Mouse (Mus musculus) midbrain, embryonic 11.5 days (tissue): ENCODE measurements around the gene Swap70. TPM values are rescaled to one million over a fixed set of nuclear protein-coding genes. Genes with fewer than 3 reads are reported as not detected.

Experiments used
- ATAC-seq: fragments of 200-750 bp; cut with Nextera tagmentation; 2 replicates; pipeline ENCODE4 v1.8.0; 2017; ENCODE audit warnings: moderate TSS enrichment, moderate library complexity; ENCODE audit not compliant: low FRiP score
- DNase-seq: peaks from one replicate; pipeline ENCODE4 v3.0.0; 2015; ENCODE audit warnings: low spot score; ENCODE audit errors: missing footprints
- H3K27ac ChIP-seq: fragments of 300-500 bp; sonication (generic); 2 replicates; pipeline ENCODE4 v1.5.1; 2014; ENCODE audit warnings: low read depth, low read length
- H3K27me3 ChIP-seq: fragments of 300-500 bp; sonication (generic); 2 replicates; pipeline ENCODE4 v1.6.1; 2014; ENCODE audit warnings: mild to moderate bottlenecking, low read length, moderate library complexity, mixed read lengths; ENCODE audit not compliant: control insufficient read depth, insufficient read depth
- H3K36me3 ChIP-seq: fragments of 300-500 bp; sonication (generic); 2 replicates; pipeline ENCODE4 v1.6.1; 2014; ENCODE audit warnings: mild to moderate bottlenecking, low read length, moderate library complexity, mixed read lengths; ENCODE audit not compliant: control insufficient read depth, insufficient read depth
- H3K4me1 ChIP-seq: fragments of 300-500 bp; sonication (generic); 2 replicates; pipeline ENCODE4 v1.6.1; 2014; ENCODE audit warnings: low read length; ENCODE audit not compliant: control insufficient read depth, insufficient read depth
- H3K4me2 ChIP-seq: fragments of 300-500 bp; sonication (generic); 2 replicates; pipeline ENCODE4 v1.6.1; 2014; ENCODE audit warnings: mild to moderate bottlenecking, moderate library complexity
- H3K4me3 ChIP-seq: fragments of 300-500 bp; sonication (generic); 2 replicates; pipeline ENCODE4 v1.5.1; 2014; ENCODE audit warnings: low read depth, low read length
- H3K9ac ChIP-seq: fragments of 300-500 bp; sonication (generic); 2 replicates; pipeline ENCODE4 v1.6.1; 2014; ENCODE audit warnings: low read length
- H3K9me3 ChIP-seq: fragments of 300-500 bp; sonication (generic); 2 replicates; pipeline ENCODE4 v1.6.1; 2016; ENCODE audit warnings: low read length; ENCODE audit not compliant: control insufficient read depth
- WGBS: fragments of 180-500 bp; shearing (Covaris S2); extraction: QIAGEN DNeasy Blood & Tissue Kit; methylation state at CpG from one replicate; pipeline ENCODE4 v1.1.7; 2014; 5-methylcytosine and 5-hydroxymethylcytosine counted together
- polyA plus RNA-seq: library from polyadenylated mRNA; unstranded; fragments of >200 nt; fragmentation: Nextera tagmentation; extraction: Ambion mirVana; gene quantifications from 2 replicates; pipeline ENCODE4 v1.2.1, GENCODE M21; 2014

Swap70 gene
- polyA plus RNA-seq, 1 experiment from 2014 or later, result 17.2 TPM

DNA sequence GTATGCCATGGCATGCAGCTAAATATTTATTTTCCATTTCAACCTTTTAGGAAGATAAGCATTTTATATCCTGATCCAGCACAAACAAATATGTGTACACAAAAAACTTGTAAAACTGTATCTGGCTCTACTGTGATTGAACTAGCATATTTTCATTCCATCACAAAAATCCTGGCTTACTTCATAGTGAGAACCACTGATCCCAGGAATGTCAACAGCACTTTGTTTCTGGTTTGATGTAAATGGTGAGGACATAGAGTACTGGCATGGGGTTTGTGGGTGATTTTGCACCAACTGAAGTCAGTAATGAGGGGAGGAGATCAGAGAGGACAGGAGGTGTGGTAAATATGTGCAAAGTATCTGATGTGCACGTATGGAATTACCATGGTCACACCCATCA lies 41.1 kb downstream of the Swap70 start:
- Histone ChIP-seq H3K4me1 (no peaks in the 10 kb centered on the region), H3K27ac (no peak overlapping the region), H3K9me3 (no peaks in the 10 kb centered on the region), H3K4me3 (no peak overlapping the region), H3K36me3 (no peaks in the 10 kb centered on the region), H3K27me3 (no peaks in the 10 kb centered on the region), H3K9ac (no peak overlapping the region), H3K4me2 (no peak overlapping the region)
- DNase-seq (peak; percentile 26), ATAC-seq (no peak)
- WGBS, result 73% methylated on average over 1 of the region's 1 CpGs

DNA sequence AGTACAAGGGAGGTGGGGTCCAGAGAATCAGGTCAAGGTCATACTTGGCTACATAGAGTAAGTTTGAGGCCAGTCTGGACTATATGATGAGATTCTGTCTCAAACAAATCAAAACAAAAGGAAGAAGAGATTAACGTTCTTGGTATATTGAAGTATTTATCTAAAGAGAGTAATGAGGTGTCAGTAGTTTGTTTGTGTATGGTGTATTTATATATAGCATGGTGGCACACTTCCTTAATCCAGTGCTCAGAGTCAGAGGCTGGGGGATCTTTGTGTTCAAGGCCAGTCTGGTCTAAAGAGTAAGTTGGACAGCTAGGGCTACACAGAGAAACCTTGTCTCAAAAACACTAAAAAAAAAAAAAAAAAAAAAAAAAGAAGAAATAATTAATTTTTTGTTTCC lies 42.0 kb downstream of the Swap70 start:
- no peak overlapping the region for H3K4me3 ChIP-seq
- H3K9ac ChIP-seq, result no peak overlapping the region
- no peaks in the 10 kb centered on the region for H3K9me3 ChIP-seq
- peak; percentile 17 for DNase-seq
- no peak overlapping the region for H3K4me2 ChIP-seq
- H3K27me3 ChIP-seq, result no peaks in the 10 kb centered on the region
- no peaks in the 10 kb centered on the region for H3K4me1 ChIP-seq
- ATAC-seq, result no peak
- WGBS, result 85% methylated on average over 1 of the region's 1 CpGs
- no peak overlapping the region for H3K27ac ChIP-seq
- no peaks in the 10 kb centered on the region for H3K36me3 ChIP-seq

DNA sequence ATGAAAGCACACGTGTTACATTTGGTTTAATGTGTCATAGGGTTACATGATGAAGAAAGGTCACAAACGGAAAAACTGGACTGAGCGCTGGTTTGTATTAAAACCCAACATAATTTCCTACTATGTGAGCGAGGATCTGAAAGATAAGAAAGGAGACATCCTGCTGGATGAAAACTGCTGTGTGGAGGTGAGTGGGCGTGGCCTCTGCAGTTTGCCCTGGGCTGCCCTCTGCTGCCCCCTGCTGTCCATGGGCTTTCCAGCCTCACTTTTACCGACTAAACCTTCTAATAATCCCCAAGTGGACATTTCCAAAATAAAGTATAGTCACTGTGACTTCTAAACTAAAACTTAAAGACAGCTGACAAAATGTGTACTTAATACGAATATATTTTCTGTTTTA lies 44.3 kb downstream of the Swap70 start:
- H3K36me3 ChIP-seq, result no peaks in the 10 kb centered on the region
- H3K4me2 ChIP-seq, result no peak overlapping the region
- H3K4me3 ChIP-seq, result no peak overlapping the region
- no peaks in the 10 kb centered on the region for H3K4me1 ChIP-seq
- no peaks in the 10 kb centered on the region for H3K27me3 ChIP-seq
- H3K9me3 ChIP-seq, result no peaks in the 10 kb centered on the region
- H3K27ac ChIP-seq, result no peak overlapping the region
- peak; percentile 97 for DNase-seq
- H3K9ac ChIP-seq, result no peak overlapping the region
- no peak for ATAC-seq
- 32% methylated on average over 7 of the region's 7 CpGs for WGBS

GRCm38 (mm10) chr7:110267014-110267413 lies 45.5 kb downstream of the Swap70 start:
- Histone ChIP-seq H3K4me1 (no peaks in the 10 kb centered on the region), H3K27me3 (no peaks in the 10 kb centered on the region), H3K9ac (no peak overlapping the region), H3K36me3 (no peaks in the 10 kb centered on the region), H3K27ac (no peak overlapping the region), H3K4me2 (no peak overlapping the region), H3K4me3 (no peak overlapping the region), H3K9me3 (no peaks in the 10 kb centered on the region)
- ATAC-seq (no peak), DNase-seq (no peak)

GRCm38 (mm10) chr7:110267994-110268393 lies 46.5 kb downstream of the Swap70 start:
- Histone ChIP-seq H3K4me1 (no peaks in the 10 kb centered on the region), H3K9me3 (no peaks in the 10 kb centered on the region), H3K27ac (no peak overlapping the region), H3K27me3 (no peaks in the 10 kb centered on the region), H3K9ac (no peak overlapping the region), H3K36me3 (no peaks in the 10 kb centered on the region), H3K4me2 (no peak overlapping the region), H3K4me3 (no peak overlapping the region)
- WGBS, result 92% methylated on average over 9 of the region's 9 CpGs
- no peak for DNase-seq
- no peak for ATAC-seq

GRCm38 (mm10) chr7:110268511-110268910 lies 47.0 kb downstream of the Swap70 start:
- WGBS, result 90% methylated on average over 4 of the region's 4 CpGs
- Histone ChIP-seq H3K27ac (no peak overlapping the region), H3K36me3 (no peaks in the 10 kb centered on the region), H3K4me1 (no peaks in the 10 kb centered on the region), H3K27me3 (no peaks in the 10 kb centered on the region), H3K4me3 (no peak overlapping the region), H3K9ac (no peak overlapping the region), H3K4me2 (no peak overlapping the region), H3K9me3 (no peaks in the 10 kb centered on the region)
- DNase-seq (no peak), ATAC-seq (no peak)

DNA sequence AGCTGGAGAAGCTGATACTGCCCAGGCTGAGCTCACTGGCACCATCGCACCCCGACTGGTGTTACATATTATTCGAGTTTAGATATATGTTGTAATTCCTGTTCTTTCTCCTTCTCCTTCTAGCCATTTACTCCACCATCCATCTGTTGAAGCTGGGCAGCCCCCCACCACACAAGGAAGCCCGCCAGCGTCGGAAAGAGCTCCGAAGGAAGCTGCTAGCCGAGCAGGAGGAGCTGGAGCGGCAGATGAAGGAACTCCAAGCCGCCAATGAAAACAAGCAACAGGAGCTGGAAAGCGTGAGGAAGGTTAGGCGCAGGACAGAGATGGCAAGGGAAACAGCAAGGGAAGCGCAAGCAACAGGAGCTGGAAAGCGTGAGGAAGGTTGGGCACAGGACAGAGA lies 48.3 kb downstream of the Swap70 start:
- DNase-seq (no peak), ATAC-seq (no peak)
- Histone ChIP-seq H3K4me2 (no peak overlapping the region), H3K27ac (no peak overlapping the region), H3K9ac (no peak overlapping the region), H3K36me3 (no peaks in the 10 kb centered on the region), H3K27me3 (no peaks in the 10 kb centered on the region), H3K4me1 (no peaks in the 10 kb centered on the region), H3K4me3 (no peak overlapping the region), H3K9me3 (no peaks in the 10 kb centered on the region)
- 94% methylated on average over 14 of the region's 14 CpGs for WGBS

- WGBS, result 91% methylated on average over 7 of the region's 7 CpGs
- no peak for ATAC-seq
- Histone ChIP-seq H3K4me2 (no peak overlapping the region), H3K9me3 (no peaks in the 10 kb centered on the region), H3K9ac (no peak overlapping the region), H3K4me1 (no peaks in the 10 kb centered on the region), H3K27me3 (no peaks in the 10 kb centered on the region), H3K27ac (no peak overlapping the region), H3K36me3 (no peaks in the 10 kb centered on the region), H3K4me3 (no peak overlapping the region)
- no peak for DNase-seq
Measured at GRCm38 (mm10) chr7:110270455-110270854, 48.9 kb downstream of the Swap70 start.

DNA sequence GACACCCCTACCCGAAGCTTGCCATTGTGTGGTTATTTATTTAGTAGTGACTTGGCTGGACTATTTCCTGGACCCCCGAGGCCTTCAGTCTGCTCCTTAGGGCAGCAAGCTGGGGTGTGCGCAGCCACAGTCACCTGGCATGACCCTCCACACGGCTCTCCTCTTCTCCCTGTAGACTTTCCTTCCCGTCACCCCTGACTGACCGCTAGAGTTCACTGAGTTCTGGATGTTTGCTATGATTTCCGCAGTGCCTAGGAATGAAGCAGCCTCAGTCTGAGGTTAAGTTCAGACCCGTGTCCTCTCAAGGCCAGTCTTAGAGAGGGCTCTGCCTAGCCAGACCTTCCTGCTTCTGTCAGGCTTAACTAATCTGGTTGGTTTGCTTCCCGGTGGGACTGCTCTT lies 50.3 kb downstream of the Swap70 start:
- H3K9ac ChIP-seq, result no peak overlapping the region
- ATAC-seq (no peak), DNase-seq (no peak)
- whole genome bisulfite sequencing, result 69% methylated on average over 9 of the region's 9 CpGs
- H3K4me3 ChIP-seq, result no peak overlapping the region
- H3K4me2 ChIP-seq, result no peak overlapping the region
- H3K4me1 ChIP-seq, result no peaks in the 10 kb centered on the region
- H3K36me3 ChIP-seq, result peaks cover 2% of the 10 kb centered on the region; the same call in 1 of the 2 replicates
- no peaks in the 10 kb centered on the region for H3K27me3 ChIP-seq
- no peak overlapping the region for H3K27ac ChIP-seq
- H3K9me3 ChIP-seq, result no peaks in the 10 kb centered on the region

- Histone ChIP-seq H3K9me3 (no peaks in the 10 kb centered on the region), H3K4me3 (no peak overlapping the region), H3K36me3 (peaks cover 2% of the 10 kb centered on the region; the same call in 1 of the 2 replicates), H3K27me3 (no peaks in the 10 kb centered on the region), H3K9ac (no peak overlapping the region), H3K27ac (no peak overlapping the region), H3K4me2 (no peak overlapping the region), H3K4me1 (no peaks in the 10 kb centered on the region)
- ATAC-seq, result no peak
- WGBS, result 76% methylated on average over 4 of the region's 4 CpGs
- no peak for DNase-seq
Measured at GRCm38 (mm10) chr7:110272434-110272833, 50.9 kb downstream of the Swap70 start.
